Comparison of ENCODE assay signal across 14 mouse cellular contexts in the genomic region with DNA sequence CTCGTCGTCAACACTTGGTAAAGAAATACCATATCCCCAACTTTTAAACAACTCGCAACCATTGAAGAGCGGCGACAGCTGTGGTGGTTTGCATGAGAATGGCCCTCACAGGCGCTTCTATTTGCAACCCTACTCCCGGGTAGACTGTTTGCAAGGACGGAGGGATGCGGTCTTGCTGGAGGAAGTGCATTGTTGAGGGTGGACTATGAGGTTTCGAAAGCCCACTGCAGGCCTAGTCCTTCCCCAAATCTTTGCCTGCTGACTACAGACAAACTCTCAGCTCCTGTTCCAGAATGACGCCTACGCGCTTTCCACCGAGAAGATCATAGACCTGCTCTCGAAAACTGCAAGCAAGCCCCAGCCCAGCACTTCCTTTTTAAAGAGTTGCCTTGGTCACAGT. TPM values are rescaled to one million over a fixed set of nuclear protein-coding genes. Genes with fewer than 3 reads are reported as not detected.
DNase-seq lines count a peak whose midpoint lies in the region; ATAC-seq lines count a peak whose summit lies in the region.
"Had no signal": no experiment of that assay in that cellular context is flagged by ENCODE, and none has a peak within 500 bp of the region (broad histone marks: within the 10 kb centered on the region; RNA-seq: fewer than 3 reads in every experiment).

No protein-coding gene starts in this region.

- intact Hi-C loops in left cerebral cortex, postnatal 14 days (cut with DNase I), result loop anchor here (2.0 to 10.0 kb wide), 2 partner anchors 223 to 455 kb away; no protein-coding TSS in a partner anchor

- H3K4me3 ChIP-seq in heart, embryonic 10.5 days, result no peak overlapping the region
- H3K4me3 ChIP-seq: embryonic facial prominence, embryonic 12.5 days; limb, embryonic 12.5 days; neural tube, embryonic 15.5 days had no signal

- ATAC-seq in granulocyte monocyte progenitor cell, adult 5-6 weeks (replicated peaks; ENCODE audit: poor library complexity, severe bottlenecking), result peak; percentile 97

- no peak overlapping the region for H3K27ac ChIP-seq in heart, embryonic 10.5 days
- H3K27ac ChIP-seq: embryonic facial prominence, embryonic 12.5 days; limb, embryonic 12.5 days; neural tube, embryonic 15.5 days had no signal

- no peaks in the 10 kb centered on the region for H3K4me1 ChIP-seq in heart, embryonic 10.5 days
- H3K4me1 ChIP-seq: embryonic facial prominence, embryonic 12.5 days; limb, embryonic 12.5 days; neural tube, embryonic 15.5 days had no signal

- no peaks in the 10 kb centered on the region for H3K9me3 ChIP-seq in heart, embryonic 10.5 days
- H3K9me3 ChIP-seq: embryonic facial prominence, embryonic 12.5 days; limb, embryonic 12.5 days; neural tube, embryonic 15.5 days had no signal

- H3K36me3 ChIP-seq in heart, embryonic 10.5 days, result no peaks in the 10 kb centered on the region
- H3K36me3 ChIP-seq: embryonic facial prominence, embryonic 12.5 days; limb, embryonic 12.5 days; neural tube, embryonic 15.5 days had no signal

- WGBS in heart, embryonic 10.5 days, result 49% methylated on average over 15 of the region's 15 CpGs

- peak; percentile 15 for DNase-seq in heart, adult 8-10 months (ENCODE audit: low spot score)
- DNase-seq in heart, embryonic 10.5 days (ENCODE audit: low spot score), result no peak
- DNase-seq in right cerebral cortex, postnatal 14 days, result peak; percentile 7
- DNase-seq in right cerebral cortex, adult 18-20 months, result no peak
- DNase-seq in spleen, postnatal 36 days (ENCODE audit: low spot score in 2 of 2), result no peak
- DNase-seq in left cerebral cortex, postnatal 14 days (ENCODE audit: low spot score in 2 of 2), result no peak
- DNase-seq: lung, adult 2 months had no signal

- no peaks in the 10 kb centered on the region for H3K27me3 ChIP-seq in heart, embryonic 10.5 days (ENCODE audit: insufficient read depth, poor library complexity, severe bottlenecking)
- H3K27me3 ChIP-seq: embryonic facial prominence, embryonic 12.5 days; limb, embryonic 12.5 days; neural tube, embryonic 15.5 days had no signal

RNA-seq across cellular contexts. Expression of a gene that starts 7.4 kb away (rescaled TPM):
- under 1 TPM; 0.19 to 0.59 (median 0.32) TPM for total RNA-seq in heart, adult 8-10 months (2022)
- not detected in 2 replicates for polyA plus RNA-seq in heart, embryonic 10.5 days (2016; fragmentation: Nextera tagmentation; extraction: Ambion mirVana)
- not detected in 2 replicates for total RNA-seq in granulocyte monocyte progenitor cell, adult 5-6 weeks (2014; fragmentation: Nextera tagmentation)
- not detected in 2 replicates for total RNA-seq in granulocyte monocyte progenitor cell, adult 5-6 weeks (2017)
- not detected for total RNA-seq in left cerebral cortex, postnatal 14 days (2021)
- total RNA-seq: left cerebral cortex, adult 18-20 months had no signal
- polyA plus RNA-seq: embryonic facial prominence, embryonic 12.5 days; gonadal fat pad, adult 2 months; kidney, embryonic 14.5 days; limb, embryonic 12.5 days; lung, adult 2 months; neural tube, embryonic 15.5 days had no signal

RNA-seq across cellular contexts. Expression of a gene that starts 17.7 kb away (rescaled TPM):
- total RNA-seq in heart, adult 8-10 months (2022), result 1 to 10 TPM; 6.8 to 8.2 (median 7.7) TPM
- polyA plus RNA-seq in heart, embryonic 10.5 days (2016; fragmentation: Nextera tagmentation; extraction: Ambion mirVana), result 13.1 and 13.3 TPM in 2 replicates
- 14.7 and 24.4 TPM in 2 replicates for total RNA-seq in granulocyte monocyte progenitor cell, adult 5-6 weeks (2014; fragmentation: Nextera tagmentation)
- total RNA-seq in granulocyte monocyte progenitor cell, adult 5-6 weeks (2017), result 16.1 and 21.5 TPM in 2 replicates
- 10 to 100 TPM; 19.0 to 20.8 TPM for total RNA-seq in left cerebral cortex, postnatal 14 days (2021)

Comparison
In these comparisons a context has a peak if more than half of its experiments do, and no peak if none do; other contexts are left out.
1. DNase-seq: peak in heart, adult 8-10 months (single experiment) and right cerebral cortex, postnatal 14 days (single experiment); none in heart, embryonic 10.5 days (single experiment), right cerebral cortex, adult 18-20 months (single experiment), spleen, postnatal 36 days (0 of 2) and left cerebral cortex, postnatal 14 days (0 of 2).